Mouse (Mus musculus) spleen, adult 2 months (tissue): ENCODE data around the gene Zfp990.
"Not testable (repeated sequence)": the region's sequence is repeated elsewhere in the genome, so short reads cannot be mapped to it uniquely, and the experiment has no call there.

Experiments
- CTCF ChIP-seq: fragments of 200-500 bp; IDR thresholded peaks from 2 replicates; pipeline ENCODE4 v1.5.1; 2011; ENCODE audit warnings: mild to moderate bottlenecking, inconsistent platforms; ENCODE audit not compliant: insufficient read depth, insufficient read length, insufficient replicate concordance; ENCODE audit errors: extremely low read depth
- POLR2A ChIP-seq: fragments of 200-500 bp; IDR thresholded peaks from 2 replicates; pipeline ENCODE4 v1.6.1; 2011; ENCODE audit warnings: low read depth, low read length, inconsistent platforms

DNA sequence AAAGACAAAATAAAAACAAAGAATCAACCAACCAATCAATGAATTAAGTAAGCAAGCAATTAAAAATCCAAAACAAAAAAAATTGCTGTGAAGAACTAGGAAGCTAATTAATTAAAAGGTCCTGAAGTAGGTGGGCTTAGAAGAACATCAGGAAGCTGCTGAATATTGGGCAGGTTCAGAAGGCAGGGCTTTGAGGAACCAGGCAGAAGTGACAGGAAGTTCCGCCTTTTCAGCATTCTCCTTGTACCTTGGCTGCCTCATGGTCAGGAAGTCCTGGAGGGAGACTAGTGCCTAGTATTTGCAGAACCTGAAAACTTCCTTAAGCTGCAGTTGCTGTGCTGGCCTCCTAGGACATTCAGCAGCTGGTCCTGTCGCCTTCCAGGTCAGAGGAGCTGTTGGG lies 4.1 kb downstream of the Zfp990 start:
- not testable (repeated sequence) for TF ChIP-seq CTCF, POLR2A
